Mouse (Mus musculus): ENCODE results near the gene Il12rb2. TPM values are rescaled to one million over a fixed set of nuclear protein-coding genes. Genes with fewer than 3 reads are reported as not detected.

Il12rb2 gene
- total RNA-seq, 1 experiment: 0.58 TPM

DNA sequence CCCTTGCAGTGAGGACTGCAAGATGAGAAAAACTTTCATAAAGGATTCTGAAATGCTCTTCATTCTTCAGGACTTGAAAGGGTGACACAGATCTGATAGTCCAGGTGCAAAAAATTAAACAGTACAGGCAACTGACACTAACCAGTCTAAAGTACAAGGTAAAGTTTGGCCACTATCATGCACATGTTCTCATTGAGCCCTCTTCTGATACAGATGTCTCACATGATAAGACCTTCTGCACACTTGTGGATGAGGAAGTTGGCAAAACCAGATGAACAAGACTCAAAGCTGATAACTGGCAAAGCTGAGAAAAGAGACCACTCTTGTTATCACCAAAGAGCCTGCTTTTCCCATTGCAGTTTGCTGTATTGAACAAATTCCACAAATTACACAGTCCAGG is 38.0 kb downstream of the Il12rb2 start:
- no peak overlapping the region for H3K27ac ChIP-seq (ENCODE audit: insufficient read depth, low read depth, low read length, poor library complexity, severe bottlenecking)
- H3K9ac ChIP-seq (ENCODE audit: insufficient read depth, low read depth, low read length, poor library complexity, severe bottlenecking): no peak overlapping the region
- in situ Hi-C loops (cut with MboI; ENCODE audit: low sequenced_read_pairs in 2 of 2, unreplicated experiment in 2 of 2): no loop called here
- no peak overlapping the region for H3K4me3 ChIP-seq (ENCODE audit: insufficient read depth in 1 of 2, low read depth in 1 of 2, low read length in 2 of 2, poor library complexity in 1 of 2, severe bottlenecking in 1 of 2)
- TF ChIP-seq HCFC1 (IDR thresholded peaks at IDR 0.05; ENCODE audit: borderline replicate concordance, insufficient read depth, low read length) (no peak), CHD2 (IDR thresholded peaks at IDR 0.05; ENCODE audit: low read depth, low read length) (no peak), ZC3H11A (IDR thresholded peaks at IDR 0.05; ENCODE audit: borderline replicate concordance, low read depth, low read length) (no peak), MAFK (IDR thresholded peaks at IDR 0.05; ENCODE audit: insufficient read depth, low read depth, low read length) (no peak), ZNF384 (IDR thresholded peaks at IDR 0.05; ENCODE audit: low read depth, low read length) (no peak)
- H3K9me3 ChIP-seq (ENCODE audit: control insufficient read depth, insufficient read depth, low read depth, low read length): no peaks in the 10 kb centered on the region
- no peaks in the 10 kb centered on the region for H3K4me1 ChIP-seq (ENCODE audit: control insufficient read depth in 2 of 2, insufficient read depth in 2 of 2, low read length in 2 of 2, poor library complexity in 1 of 2)
- no peaks in the 10 kb centered on the region for H3K36me3 ChIP-seq (ENCODE audit: control insufficient read depth, insufficient read depth, low read length, poor library complexity, severe bottlenecking)
- DNase-seq (ENCODE audit: low read depth, low spot score): no peak

DNA sequence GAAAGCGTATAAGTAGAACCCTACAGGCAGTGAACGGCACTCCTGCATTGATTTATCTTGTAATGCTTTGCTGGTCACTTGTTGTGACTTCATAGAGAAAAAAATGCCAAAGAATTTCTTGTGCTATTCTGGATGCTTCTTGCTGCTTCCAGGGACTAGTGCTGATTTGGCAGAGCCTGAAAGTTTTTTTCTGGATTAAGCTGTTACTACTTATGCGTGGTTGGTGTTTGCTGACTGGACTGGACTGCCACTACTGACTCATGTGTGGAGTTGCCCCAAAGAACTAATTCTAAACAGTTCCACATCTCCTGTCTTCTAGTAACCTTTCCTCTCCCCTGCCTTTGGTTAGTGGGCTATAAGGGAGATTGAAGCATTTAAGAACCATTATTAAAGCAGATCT is 52.2 kb downstream of the Il12rb2 start:
- no peaks in the 10 kb centered on the region for H3K36me3 ChIP-seq (ENCODE audit: control insufficient read depth, insufficient read depth, low read length, poor library complexity, severe bottlenecking)
- no peaks in the 10 kb centered on the region for H3K4me1 ChIP-seq (ENCODE audit: control insufficient read depth in 2 of 2, insufficient read depth in 2 of 2, low read length in 2 of 2, poor library complexity in 1 of 2)
- H3K9me3 ChIP-seq (ENCODE audit: control insufficient read depth, insufficient read depth, low read depth, low read length): no peaks in the 10 kb centered on the region
- no peak overlapping the region for H3K9ac ChIP-seq (ENCODE audit: insufficient read depth, low read depth, low read length, poor library complexity, severe bottlenecking)
- TF ChIP-seq ZNF384 (IDR thresholded peaks at IDR 0.05; ENCODE audit: low read depth, low read length) (no peak), HCFC1 (IDR thresholded peaks at IDR 0.05; ENCODE audit: borderline replicate concordance, insufficient read depth, low read length) (no peak), ZC3H11A (IDR thresholded peaks at IDR 0.05; ENCODE audit: borderline replicate concordance, low read depth, low read length) (no peak), CHD2 (IDR thresholded peaks at IDR 0.05; ENCODE audit: low read depth, low read length) (no peak), MAFK (IDR thresholded peaks at IDR 0.05; ENCODE audit: insufficient read depth, low read depth, low read length) (no peak)
- no peak overlapping the region for H3K27ac ChIP-seq (ENCODE audit: insufficient read depth, low read depth, low read length, poor library complexity, severe bottlenecking)
- in situ Hi-C loops (cut with MboI; ENCODE audit: low sequenced_read_pairs in 2 of 2, unreplicated experiment in 2 of 2): no loop called here
- DNase-seq (ENCODE audit: low read depth, low spot score): no peak
- H3K4me3 ChIP-seq (ENCODE audit: insufficient read depth in 1 of 2, low read depth in 1 of 2, low read length in 2 of 2, poor library complexity in 1 of 2, severe bottlenecking in 1 of 2): no peak overlapping the region

DNA sequence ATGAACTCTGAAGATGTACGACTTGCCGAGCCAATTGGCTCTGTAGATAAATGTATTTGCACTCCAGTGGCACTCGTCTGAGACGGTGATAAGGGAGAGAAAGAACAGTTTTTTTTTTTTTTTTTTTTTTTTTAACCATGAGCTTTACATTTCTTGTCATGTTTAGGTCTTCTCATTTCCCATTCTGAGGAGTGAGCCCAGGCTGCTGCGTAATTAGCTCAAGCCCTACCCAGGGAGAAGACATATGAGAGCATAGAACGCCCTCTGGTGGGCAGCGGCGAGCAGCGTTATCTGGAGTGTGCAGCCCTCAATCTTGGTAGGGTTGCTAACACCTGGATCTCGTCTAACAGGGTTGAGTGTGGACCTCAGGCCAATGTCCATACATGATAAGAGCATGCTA is 57.5 kb downstream of the Il12rb2 start:
- H3K9me3 ChIP-seq (ENCODE audit: control insufficient read depth, insufficient read depth, low read depth, low read length): no peaks in the 10 kb centered on the region
- no peak overlapping the region for H3K27ac ChIP-seq (ENCODE audit: insufficient read depth, low read depth, low read length, poor library complexity, severe bottlenecking)
- H3K36me3 ChIP-seq (ENCODE audit: control insufficient read depth, insufficient read depth, low read length, poor library complexity, severe bottlenecking): no peaks in the 10 kb centered on the region
- no peak overlapping the region for H3K9ac ChIP-seq (ENCODE audit: insufficient read depth, low read depth, low read length, poor library complexity, severe bottlenecking)
- 0 out of 4 replicates have a peak, but pooled peaks cover 0 to 2% of the 10 kb centered on the region in 2 experiments for H3K4me1 ChIP-seq (ENCODE audit: control insufficient read depth in 2 of 2, insufficient read depth in 2 of 2, low read length in 2 of 2, poor library complexity in 1 of 2)
- peak; percentile 70; the same call in 1 of the 2 replicates for TF ChIP-seq ZC3H11A (IDR thresholded peaks at IDR 0.05; ENCODE audit: borderline replicate concordance, low read depth, low read length)
- no peak for TF ChIP-seq HCFC1 (IDR thresholded peaks at IDR 0.05; ENCODE audit: borderline replicate concordance, insufficient read depth, low read length)
- peak; percentile 52; the same call in 1 of the 2 replicates for TF ChIP-seq ZNF384 (IDR thresholded peaks at IDR 0.05; ENCODE audit: low read depth, low read length)
- TF ChIP-seq MAFK (IDR thresholded peaks at IDR 0.05; ENCODE audit: insufficient read depth, low read depth, low read length): no peak
- TF ChIP-seq CHD2 (IDR thresholded peaks at IDR 0.05; ENCODE audit: low read depth, low read length): no peak
- DNase-seq (ENCODE audit: low read depth, low spot score): peak; percentile 60
- H3K4me3 ChIP-seq (ENCODE audit: insufficient read depth in 1 of 2, low read depth in 1 of 2, low read length in 2 of 2, poor library complexity in 1 of 2, severe bottlenecking in 1 of 2): no peak overlapping the region
- in situ Hi-C loops (cut with MboI; ENCODE audit: low sequenced_read_pairs in 2 of 2, unreplicated experiment in 2 of 2): no loop called here

GRCm38 (mm10) chr6:67317827-67318338 is 58.1 kb downstream of the Il12rb2 start:
- TF ChIP-seq HCFC1 (IDR thresholded peaks at IDR 0.05; ENCODE audit: borderline replicate concordance, insufficient read depth, low read length) (no peak), MAFK (IDR thresholded peaks at IDR 0.05; ENCODE audit: insufficient read depth, low read depth, low read length) (no peak), CHD2 (IDR thresholded peaks at IDR 0.05; ENCODE audit: low read depth, low read length) (no peak)
- DNase-seq (ENCODE audit: low read depth, low spot score): no peak
- H3K27ac ChIP-seq (ENCODE audit: insufficient read depth, low read depth, low read length, poor library complexity, severe bottlenecking): no peak overlapping the region
- in situ Hi-C loops (cut with MboI; ENCODE audit: low sequenced_read_pairs in 2 of 2, unreplicated experiment in 2 of 2): no loop called here
- 0 out of 4 replicates have a peak, but pooled peaks cover 0 to 2% of the 10 kb centered on the region in 2 experiments for H3K4me1 ChIP-seq (ENCODE audit: control insufficient read depth in 2 of 2, insufficient read depth in 2 of 2, low read length in 2 of 2, poor library complexity in 1 of 2)
- H3K9me3 ChIP-seq (ENCODE audit: control insufficient read depth, insufficient read depth, low read depth, low read length): no peaks in the 10 kb centered on the region
- H3K4me3 ChIP-seq (ENCODE audit: insufficient read depth in 1 of 2, low read depth in 1 of 2, low read length in 2 of 2, poor library complexity in 1 of 2, severe bottlenecking in 1 of 2): no peak overlapping the region
- no peak overlapping the region for H3K9ac ChIP-seq (ENCODE audit: insufficient read depth, low read depth, low read length, poor library complexity, severe bottlenecking)
- no peaks in the 10 kb centered on the region for H3K36me3 ChIP-seq (ENCODE audit: control insufficient read depth, insufficient read depth, low read length, poor library complexity, severe bottlenecking)

DNA sequence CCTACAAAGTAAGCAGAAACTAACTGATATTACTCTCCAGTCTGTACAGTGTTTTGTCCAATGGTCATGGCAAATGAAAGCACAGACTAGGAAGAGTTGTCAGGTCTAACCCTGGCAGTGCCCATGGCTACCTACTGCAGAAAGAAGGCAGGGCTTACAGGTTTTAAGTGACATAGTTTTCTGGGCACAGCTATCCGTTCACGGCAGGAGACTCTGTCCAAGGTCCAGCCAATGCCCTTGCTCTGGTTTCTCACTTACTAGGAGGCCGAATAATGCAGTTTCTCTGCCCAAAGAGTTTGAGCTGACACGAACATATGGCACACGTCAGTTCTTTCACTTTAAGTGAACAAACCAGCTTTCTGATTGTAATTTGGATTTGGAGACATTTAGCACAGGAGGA is 58.9 kb downstream of the Il12rb2 start:
- Histone ChIP-seq H3K36me3 (ENCODE audit: control insufficient read depth, insufficient read depth, low read length, poor library complexity, severe bottlenecking) (no peaks in the 10 kb centered on the region), H3K4me3 (ENCODE audit: insufficient read depth in 1 of 2, low read depth in 1 of 2, low read length in 2 of 2, poor library complexity in 1 of 2, severe bottlenecking in 1 of 2) (no peak overlapping the region), H3K9ac (ENCODE audit: insufficient read depth, low read depth, low read length, poor library complexity, severe bottlenecking) (no peak overlapping the region), H3K4me1 (ENCODE audit: control insufficient read depth in 2 of 2, insufficient read depth in 2 of 2, low read length in 2 of 2, poor library complexity in 1 of 2) (0 out of 4 replicates have a peak, but pooled peaks cover 0 to 2% of the 10 kb centered on the region in 2 experiments), H3K27ac (ENCODE audit: insufficient read depth, low read depth, low read length, poor library complexity, severe bottlenecking) (no peak overlapping the region), H3K9me3 (ENCODE audit: control insufficient read depth, insufficient read depth, low read depth, low read length) (no peaks in the 10 kb centered on the region)
- in situ Hi-C loops (cut with MboI; ENCODE audit: low sequenced_read_pairs in 2 of 2, unreplicated experiment in 2 of 2): no loop called here
- TF ChIP-seq ZNF384 (IDR thresholded peaks at IDR 0.05; ENCODE audit: low read depth, low read length): no peak
- no peak for TF ChIP-seq CHD2 (IDR thresholded peaks at IDR 0.05; ENCODE audit: low read depth, low read length)
- no peak for TF ChIP-seq HCFC1 (IDR thresholded peaks at IDR 0.05; ENCODE audit: borderline replicate concordance, insufficient read depth, low read length)
- TF ChIP-seq MAFK (IDR thresholded peaks at IDR 0.05; ENCODE audit: insufficient read depth, low read depth, low read length): no peak
- TF ChIP-seq ZC3H11A (IDR thresholded peaks at IDR 0.05; ENCODE audit: borderline replicate concordance, low read depth, low read length): no peak
- no peak for DNase-seq (ENCODE audit: low read depth, low spot score)
